Mouse (Mus musculus) thymus, postnatal 36 days (tissue): ENCODE measurements at regions not wholly inside any gene's neighbourhood (a gene's known extent, or its start where the extent isn't known, plus 50 kb on each side); places are given as distances from the start of the nearest gene placed in this dataset.
"Not testable (repeated sequence)": the region's sequence is repeated elsewhere in the genome, so short reads cannot be mapped to it uniquely, and the experiment has no call there.

ENCODE experiments used
- DNase-seq, 2 experiments: peaks; one replicate each; pipeline ENCODE4 v3.0.0; 2022; ENCODE audit warnings: mixed read lengths in 2 of 2

DNA sequence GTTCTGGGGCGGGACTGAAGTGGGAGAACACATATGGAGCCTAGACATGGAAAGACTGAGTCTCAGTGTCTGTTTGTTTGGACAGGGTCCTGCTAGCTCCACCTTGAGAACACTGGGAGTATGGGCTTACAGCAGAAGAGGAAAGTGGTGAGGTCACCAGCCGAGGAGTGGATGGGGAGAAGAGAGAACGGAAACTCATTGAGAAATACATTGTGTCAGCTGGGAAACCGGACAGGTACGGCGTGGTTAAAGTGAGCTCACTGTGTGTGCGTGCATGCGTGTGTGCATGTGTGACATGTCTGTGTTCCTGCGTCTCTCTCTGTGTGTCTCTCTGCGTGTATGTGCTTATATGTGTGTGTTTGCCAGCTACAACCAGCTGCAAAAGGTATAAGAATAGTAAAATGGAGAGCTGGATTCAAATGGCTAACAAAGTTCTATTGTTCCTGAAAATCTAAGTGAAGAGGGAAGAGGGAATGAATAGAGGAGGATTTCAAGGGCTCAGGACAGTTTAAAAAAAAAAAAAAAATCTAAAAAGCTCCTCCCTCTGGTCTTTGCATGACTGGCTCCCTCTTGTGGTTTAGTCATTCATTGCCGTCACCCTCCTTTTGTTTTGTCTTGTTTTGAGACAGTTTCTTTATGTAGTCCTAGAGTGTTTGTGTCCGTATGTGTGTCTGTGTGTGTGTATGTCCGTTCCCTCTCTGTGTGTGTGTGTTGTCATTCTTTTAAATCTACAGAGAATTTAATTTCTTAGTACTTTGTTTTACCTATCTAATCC lies 52.0 kb upstream of the Ak4 start:
- peak; percentile 24 to 45 for DNase-seq

DNA sequence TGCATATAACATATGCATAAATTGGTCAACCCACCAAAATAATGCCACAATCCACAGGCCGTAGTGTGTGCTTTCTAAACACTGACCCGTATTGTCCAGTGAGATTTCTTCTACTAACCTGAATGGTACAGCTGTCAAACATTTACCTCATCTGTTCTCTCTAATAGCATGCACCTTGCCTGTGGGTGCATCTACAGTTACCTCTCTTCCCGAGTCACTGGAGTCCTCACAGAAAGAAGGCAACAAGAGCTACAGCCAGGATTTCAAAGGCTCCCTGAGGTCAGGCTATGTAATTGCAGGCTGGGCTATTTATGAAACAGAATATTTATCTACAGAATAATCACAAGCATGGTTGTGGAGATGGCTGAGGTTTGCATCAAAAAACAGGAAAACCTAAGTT lies 53.8 kb upstream of the Ak4 start:
- DNase-seq, result no peak

DNA sequence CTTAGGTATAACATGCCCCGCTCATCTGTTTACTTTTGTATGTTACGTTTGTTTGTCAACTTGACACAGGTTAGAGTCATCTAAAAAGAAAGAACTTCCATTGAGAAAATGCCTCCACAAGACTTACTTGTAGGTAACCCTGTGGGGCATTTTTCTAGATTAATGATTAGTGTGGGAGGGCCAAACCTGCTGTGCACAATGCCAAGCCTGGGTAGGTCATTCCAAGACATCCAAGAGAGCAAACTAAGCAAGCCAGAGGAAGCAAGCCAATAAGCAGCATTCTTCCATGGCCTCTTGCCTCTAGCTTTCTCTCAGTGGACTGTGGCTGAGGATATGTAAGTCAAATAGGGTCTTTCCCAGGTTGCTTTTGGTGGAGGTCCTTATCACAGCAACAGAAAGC lies 54.4 kb upstream of the Ak4 start:
- no peak for DNase-seq

DNA sequence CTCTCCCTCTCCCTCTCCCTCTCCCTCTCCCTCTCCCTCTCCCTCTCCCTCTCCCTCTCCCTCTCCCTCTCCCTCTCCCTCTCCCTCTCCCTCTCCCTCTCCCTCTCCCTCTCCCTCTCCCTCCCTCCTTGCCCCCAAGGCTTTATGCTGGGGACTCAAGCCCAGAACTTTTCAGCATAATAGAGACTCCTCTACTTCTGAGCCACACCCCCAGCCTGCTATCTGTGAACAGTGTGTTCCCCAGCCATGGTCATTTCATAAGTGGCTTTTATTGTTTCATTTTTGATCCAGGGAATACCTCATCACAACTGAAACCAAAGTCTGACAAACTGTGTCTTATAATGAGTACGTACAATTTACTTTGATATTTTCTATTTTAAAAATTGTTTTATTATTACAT lies 55.8 kb upstream of the Ak4 start:
- DNase-seq, result not testable (repeated sequence)

DNA sequence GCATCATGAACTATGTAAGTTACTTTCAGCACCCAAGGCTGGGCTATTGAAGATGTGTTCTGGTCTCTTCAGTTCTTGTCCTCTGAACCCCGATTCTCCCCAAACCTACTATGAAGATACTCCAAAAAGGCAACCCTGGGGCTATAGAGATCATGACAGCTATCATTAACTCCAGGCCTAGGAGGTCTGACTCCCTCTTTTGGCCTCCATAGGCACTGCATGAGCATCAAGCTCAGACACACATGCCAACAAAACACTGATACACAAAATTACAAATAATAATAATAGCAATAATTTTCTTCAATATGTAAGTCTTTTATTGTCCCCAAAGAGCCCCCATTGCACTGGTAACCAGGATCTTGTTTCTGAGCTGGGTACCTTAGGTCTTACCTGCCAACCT lies 57.3 kb upstream of the Ak4 start:
- DNase-seq, result no peak

DNA sequence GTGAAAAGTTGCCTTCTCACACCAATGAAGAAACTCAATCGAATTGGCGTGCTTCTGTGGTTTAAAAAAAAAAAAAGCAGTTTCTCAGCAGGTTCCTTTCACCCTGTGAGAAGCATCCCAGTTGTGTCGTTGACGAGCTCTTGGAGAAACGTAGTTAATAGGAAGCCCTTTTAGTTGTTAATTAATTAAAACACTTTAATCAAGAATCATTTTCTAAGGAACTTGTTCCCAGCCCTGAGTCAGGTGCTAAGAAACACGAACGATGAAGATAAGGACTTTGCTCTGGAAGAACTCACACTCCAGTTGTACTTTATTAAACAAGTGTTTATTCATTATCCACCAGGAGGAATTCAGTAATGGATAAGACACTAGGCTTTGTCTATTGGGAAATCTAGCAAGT lies 58.8 kb upstream of the Ak4 start:
- no peak for DNase-seq

DNA sequence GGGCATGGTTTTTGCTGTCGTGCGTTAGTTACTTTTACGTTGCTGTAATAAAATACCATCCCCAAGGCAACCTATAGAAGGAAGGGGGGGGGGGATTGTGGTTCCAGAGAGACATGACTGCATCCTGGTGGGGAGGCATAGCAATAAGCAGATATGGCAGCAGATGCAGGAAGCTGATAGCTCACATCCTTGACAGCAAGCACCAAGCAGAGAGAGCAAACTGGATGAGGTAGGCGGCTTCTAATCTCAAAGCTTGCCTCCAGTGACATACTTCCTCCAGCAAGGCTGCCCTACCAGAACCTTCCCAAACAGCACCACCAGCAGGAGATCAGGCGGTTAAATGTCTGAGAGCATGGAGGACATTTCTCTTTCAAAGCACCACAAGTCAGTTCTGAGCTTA lies 60.0 kb upstream of the Ak4 start:
- no peak for DNase-seq

DNA sequence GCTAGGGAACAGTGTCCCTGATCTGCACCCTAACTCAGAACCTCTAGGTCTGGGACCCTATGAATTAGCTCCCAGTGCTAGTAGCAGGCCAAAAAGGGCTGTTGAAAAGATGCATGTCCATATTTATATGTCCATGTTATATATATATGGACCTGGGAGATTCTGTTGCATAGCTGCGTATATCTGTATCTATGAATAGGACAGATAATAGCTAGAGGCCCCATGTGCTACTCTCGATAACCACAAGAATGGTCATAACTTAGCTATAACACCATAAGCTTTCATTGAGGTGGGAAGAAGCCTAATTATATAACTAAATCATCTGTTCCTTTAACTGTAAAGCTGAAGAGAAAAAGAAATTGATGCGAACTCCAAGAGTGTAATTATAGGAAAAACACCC lies 60.6 kb upstream of the Ak4 start:
- no peak for DNase-seq

DNA sequence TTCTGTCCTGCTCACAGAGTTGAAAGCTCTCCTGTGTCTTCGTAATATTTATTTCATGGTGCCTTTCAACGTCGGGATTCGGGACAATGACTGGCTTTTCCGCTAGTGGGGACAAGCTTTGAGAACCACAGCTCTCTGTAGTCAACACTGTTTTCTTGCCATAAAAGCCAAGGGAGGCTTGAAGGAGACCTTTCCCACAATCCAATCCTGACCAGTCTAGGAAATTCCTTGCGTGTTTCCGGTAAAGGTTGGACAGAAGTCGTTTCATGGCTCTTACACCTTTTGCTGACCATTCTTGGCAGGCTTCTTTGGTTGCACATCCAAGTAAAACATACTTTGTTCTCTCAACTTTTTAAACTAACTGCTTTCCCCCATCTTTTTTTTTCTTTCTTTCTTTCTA lies 61.2 kb upstream of the Ak4 start:
- DNase-seq, result no peak

DNA sequence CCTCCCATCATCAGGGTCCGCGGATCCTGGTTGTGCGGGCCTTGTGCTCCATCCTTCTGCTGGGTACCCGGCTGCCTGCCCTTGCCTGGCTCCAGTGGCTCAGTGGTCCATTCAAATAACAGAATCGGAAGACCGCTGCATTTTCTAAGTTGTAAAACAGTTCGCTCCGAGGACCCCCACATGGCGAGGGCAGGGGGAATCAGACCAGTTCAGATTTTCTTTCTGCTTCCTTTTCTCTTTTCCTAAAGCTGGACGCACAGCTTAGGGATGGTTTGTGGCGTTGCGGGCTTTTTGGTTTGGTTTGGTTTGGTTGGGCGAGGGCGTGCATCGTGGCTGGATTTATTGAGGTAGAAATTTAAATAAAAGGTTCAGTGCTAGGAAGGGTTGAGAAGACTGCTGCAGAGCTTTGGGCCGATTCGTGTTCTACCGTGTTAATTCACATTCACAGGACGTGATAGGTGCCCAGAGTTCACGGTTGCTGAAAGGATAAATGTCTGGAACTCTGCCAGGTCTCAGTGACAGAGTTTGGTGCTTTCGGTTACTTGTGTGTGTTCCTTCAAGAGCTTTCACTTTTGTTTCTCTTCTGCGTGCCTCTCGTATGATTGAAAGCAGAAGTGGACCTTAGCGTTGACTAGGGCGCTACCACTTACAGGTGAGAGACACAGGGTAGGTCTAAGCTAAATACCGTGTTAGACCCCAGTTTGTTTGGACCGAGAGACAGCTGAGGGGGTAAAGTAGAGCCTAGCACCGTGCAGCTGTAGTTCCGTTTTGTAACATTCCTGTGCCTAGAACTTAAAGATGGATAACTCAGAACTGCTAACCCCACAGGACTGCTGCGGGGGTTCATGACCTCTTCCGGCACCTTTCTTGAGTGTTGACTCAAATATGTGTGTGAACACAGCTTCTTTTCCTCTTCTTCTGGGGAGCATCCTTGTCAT lies 61.9 kb upstream of the Ak4 start:
- DNase-seq, result peak; percentile 16 to 42

DNA sequence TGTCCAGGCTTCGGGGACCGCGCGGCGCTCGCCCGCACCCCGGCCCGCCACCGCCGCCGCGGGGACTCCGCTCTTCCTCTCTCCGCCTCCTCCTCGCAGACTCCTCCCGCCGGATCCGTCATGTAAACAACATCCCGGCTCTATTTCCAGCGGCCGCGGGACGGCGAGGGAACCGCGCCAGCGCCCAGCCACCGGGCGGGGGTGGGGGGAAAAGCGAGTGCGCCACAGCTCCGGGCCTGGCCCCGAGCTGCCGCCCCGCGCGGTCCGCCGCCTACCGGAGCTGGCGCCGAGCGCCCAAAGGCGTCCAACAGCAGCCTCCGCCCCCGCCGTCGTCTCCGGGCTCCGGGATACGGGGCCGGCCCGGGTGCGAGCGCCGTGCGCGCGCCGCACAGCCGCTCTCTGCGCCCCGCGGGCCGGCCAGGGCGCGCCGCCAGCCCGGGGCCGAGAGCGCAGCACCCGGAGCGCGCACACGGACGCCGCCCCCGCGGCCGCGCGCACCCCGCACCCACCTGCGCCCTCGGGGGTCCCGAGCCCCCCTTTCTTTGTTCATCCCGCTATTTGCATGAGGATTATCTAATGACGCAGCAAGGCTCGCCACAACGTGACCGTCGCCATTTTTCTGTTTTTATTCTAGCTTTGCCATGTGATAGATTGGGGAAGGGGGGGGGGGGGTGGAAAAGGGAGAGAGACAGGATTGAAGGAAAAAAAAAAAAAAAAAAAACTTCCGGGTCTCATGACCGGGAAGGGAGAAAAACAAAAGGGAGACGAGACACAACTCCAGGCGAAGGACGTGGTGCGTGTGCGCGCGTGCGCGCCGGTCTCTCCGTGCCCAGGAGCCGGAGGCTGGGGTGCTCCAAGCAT lies 62.8 kb upstream of the Ak4 start:
- peak; percentile 48 to 62 for DNase-seq

DNA sequence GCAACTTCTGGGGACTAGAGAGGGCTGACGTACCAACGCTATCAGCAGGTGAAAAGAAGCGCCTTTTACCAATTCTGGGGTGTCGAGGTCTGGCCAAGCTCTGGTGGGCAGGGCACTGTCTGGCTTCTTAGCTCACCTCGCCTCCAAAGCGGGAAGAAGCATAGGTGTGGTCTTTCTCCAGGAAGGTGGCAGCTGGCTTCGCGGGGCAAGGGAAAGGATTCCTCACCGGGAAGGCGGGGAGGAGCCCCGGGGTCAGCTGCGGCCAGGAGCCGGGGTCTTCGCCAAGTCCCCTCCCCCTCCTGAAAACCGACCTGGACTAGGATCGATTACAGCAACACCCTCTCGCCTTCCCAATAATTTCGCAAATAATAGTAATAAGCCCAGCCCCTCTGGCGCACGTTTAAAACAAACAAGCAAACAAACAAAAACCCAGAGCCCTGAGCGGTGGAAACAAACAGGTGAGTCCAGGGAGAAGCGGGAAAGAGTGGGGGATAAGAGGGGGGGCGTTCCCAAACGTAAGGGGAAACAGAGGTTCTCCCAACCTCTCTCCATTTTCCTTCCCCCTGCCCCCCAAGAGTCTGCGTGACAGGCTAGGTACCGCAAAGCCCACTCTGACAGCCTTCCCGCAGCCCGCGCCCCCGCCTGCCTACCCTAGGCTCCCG lies 63.5 kb upstream of the Ak4 start:
- peak; percentile 11 to 22 for DNase-seq

DNA sequence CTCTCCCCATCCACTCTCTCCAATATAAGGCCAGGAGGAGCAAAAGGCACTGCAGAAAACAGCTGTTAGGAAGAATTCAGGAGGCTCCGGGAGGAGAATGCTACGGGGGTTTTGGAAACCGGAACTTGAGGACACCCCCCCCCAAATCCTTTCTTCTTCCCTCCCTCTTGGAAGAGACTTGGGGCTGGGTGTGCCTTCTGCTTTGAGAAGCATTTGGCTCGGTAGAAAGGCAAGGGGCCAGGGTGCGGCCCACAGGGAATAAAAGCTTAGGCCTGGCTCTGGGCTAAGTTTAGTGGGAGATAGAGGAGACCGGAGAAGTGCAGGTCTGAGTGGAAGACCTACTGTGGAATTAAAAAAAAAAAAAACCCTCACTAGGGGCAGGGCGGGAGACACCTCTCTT lies 64.1 kb upstream of the Ak4 start:
- DNase-seq, result no peak

DNA sequence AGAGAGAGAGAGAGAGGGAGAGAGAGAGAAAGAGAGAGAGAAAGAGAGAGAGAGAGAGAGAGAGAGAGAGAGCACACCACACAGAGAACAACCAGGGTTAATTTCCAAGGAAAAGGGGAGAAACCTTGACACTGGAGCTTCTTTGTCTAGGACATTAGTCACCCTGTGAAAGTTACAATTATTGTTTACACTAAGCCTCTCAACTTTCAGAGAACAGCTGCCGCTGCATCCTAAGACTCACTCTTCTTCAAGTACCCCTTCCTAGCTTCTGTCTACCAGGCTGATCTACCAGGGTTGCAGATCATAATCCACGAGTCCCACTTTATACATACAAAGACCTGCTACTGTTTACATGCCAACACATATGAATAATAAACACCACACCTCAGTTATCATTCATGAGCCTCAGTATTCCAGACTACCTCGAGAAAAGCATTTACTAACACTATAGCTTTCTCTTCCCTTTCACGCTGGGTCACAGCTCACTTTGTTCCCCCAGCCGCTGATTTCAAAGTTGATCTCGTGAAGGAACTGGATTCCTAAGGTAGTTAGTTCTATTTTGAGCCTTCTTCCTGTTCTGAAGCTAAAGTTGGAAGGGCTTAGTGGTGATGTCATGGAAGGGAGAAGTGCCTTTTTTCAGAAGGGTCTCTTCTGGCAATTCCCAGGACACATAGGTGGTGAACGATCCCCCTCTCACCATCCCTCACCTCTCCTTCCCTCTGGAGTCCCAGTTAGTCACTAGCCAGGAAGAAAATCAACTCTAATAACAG lies 64.8 kb upstream of the Ak4 start:
- DNase-seq, result no peak

DNA sequence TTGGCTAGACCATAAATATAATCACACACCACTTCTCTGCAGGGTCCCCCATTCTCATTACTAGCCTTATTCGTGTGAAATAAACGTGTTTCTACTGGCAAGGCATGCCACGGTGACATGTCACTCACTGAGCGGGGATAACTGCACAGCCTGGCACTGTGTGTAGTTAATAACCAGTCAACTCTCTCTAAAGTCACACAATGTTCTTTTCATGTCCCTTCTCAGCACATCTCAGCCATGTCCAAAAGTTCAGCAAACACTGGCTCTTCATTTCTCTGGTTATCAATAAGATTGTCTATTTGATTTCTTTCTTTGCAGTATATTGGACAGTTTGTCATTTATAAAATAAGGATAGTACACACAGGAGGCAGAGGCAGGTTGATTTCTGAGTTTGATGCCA lies 66.9 kb upstream of the Ak4 start:
- DNase-seq, result no peak

DNA sequence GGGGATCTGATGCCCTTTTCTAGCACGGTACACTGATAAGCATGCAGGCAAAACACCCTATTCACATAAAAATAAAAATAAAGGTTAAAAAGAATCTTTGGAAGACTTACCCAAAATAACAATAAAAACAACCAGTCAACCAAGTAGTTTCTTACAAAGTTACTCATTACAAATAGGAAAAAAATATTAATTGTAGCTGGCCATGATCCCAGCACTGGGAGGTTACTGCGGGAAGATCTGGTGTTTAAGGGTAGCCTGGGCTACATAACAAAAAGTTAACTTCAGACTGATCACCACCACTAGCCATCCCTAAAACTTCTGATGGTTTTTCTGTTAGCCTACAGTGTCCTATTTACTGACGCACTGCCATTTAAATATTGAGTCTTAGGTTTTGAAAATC lies 67.4 kb upstream of the Ak4 start:
- no peak for DNase-seq

DNA sequence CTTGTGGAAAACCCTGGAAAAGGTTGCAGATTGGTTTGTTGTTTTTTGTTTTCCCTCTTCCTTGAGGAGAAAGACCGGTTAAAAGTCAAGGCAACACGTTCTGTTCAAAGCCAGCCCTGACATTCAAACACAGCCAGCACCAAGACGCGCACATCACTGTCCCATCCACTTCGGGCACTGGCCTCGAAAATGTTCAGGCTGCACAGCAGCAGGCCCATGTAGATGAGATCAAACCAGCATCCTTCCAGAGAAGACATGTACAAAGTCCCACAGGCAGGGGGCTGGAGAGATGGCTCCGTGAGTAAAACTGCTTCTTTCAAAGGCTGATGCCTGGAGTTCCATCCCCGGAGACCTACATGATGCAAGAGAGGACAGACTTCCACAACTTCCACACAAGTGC lies 68.4 kb upstream of the Ak4 start:
- no peak for DNase-seq

DNA sequence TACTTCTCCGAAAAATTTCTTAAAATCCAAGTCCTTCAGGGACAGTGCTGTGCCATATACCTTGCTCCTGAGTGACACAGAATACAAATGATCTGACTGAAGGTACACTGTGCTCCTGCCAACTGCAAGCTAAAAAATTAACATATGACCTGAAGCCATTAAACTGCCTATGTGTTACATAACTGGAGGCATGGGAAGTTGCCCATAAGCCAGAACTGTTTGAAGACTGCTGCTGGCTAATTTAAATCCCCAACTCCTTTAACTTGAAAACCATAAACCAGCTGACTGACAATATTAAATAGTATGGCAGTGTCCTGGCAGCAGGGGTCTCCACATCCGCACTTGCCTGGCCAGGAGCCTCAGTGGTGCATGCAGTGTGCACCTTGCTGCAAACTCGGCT lies 68.9 kb upstream of the Ak4 start:
- no peak for DNase-seq

DNA sequence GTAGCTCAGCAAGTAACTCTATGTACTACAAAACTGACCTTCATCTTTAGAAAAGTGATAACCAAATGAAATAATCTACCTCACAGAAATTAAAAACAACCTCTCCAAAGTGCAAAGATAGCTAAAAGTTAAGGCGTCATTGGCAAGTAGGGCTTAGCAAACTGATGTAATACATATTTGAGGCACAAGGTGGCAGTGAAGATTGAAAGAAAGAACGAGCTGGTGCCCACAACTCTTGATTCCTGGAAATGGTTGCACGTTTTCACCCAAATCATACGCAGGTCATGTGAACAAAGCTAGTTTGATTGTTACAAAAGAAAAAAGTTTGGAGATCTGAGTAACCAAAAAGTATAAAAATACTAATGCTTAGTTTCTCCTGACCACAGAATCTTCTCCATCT lies 69.7 kb upstream of the Ak4 start:
- DNase-seq, result peak in 1 of 2 experiments; percentile 7

DNA sequence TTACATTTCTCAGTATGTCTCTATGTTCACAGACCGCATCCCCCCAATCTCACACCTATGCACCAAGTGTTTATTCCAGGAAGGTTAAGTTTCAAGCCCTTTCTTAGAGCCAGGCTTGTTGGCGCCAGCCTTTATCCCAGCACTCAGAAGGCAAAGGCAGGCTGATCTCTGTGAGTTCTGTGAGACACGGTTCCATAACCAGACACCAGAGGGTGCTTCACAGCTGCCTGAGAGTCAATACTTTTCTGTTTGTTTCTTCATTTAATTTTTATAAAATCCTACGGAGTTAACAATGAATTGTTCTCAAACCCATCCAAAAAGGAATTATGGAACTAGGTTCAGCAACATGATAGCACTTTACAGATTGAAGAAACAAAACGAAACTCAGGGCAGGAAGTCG lies 71.8 kb upstream of the Ak4 start:
- DNase-seq, result no peak

DNA sequence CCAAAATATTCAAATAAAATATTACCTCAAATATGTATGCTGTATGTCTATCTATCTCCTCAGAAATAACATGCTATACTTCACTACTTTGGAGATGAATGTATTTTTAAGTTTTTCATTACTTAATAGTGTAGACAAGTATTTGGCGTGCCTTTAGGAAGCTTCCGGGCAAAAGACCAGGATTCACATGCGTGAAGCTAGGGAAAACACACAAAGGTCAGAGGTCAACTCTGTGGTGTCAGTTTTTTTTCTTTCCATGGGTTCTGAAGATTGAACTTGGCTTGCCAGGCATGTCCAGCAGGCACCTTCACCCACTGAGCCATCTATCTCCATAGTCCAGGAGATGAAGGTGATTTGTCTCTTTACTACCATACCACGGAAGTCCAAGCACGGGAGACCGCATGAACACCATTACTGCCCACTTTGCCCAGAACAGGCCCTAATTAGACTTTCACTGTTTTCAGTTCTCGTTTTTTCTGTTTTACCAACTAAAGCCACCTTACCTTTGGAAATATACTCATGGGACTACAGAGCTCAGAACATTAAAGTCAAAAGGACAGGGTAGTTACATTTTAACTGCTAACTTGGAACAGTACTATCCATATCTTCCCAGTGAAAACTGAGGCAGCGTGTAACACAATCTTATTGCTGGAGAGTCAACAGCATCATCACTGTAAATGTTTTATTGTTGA lies 76.9 kb upstream of the Ak4 start:
- DNase-seq, result no peak
